Mouse (Mus musculus) lung, postnatal 0 days (tissue): ENCODE measurements at regions not wholly inside any gene's neighbourhood (a gene's known extent, or its start where the extent isn't known, plus 50 kb on each side); places are given as distances from the start of the nearest gene placed in this dataset.
"Not testable (repeated sequence)": the region's sequence is repeated elsewhere in the genome, so short reads cannot be mapped to it uniquely, and the experiment has no call there.

Source experiments
- ATAC-seq: fragments of 200-750 bp; cut with Nextera tagmentation; 2 replicates; pipeline ENCODE4 v1.8.0; 2017; ENCODE audit warnings: moderate library complexity
- DNase-seq: peaks from one replicate; pipeline ENCODE4 v3.0.0-alpha.2; 2016; ENCODE audit warnings: low spot score
- H3K27ac ChIP-seq: fragments of 300-500 bp; sonication (generic); 2 replicates; pipeline ENCODE4 v1.5.1; 2014; ENCODE audit warnings: antibody characterized with exemption, mild to moderate bottlenecking, low read length, mixed read lengths
- H3K27me3 ChIP-seq: fragments of 300-500 bp; sonication (generic); replicated peaks from 2 replicates; pipeline ENCODE4 v1.6.1; 2014; ENCODE audit warnings: low read length, mixed read lengths; ENCODE audit not compliant: insufficient read depth
- H3K36me3 ChIP-seq: fragments of 300-500 bp; sonication (generic); 2 replicates; pipeline ENCODE4 v1.6.1; 2014; ENCODE audit warnings: low read length, mixed read lengths; ENCODE audit not compliant: insufficient read depth
- H3K4me1 ChIP-seq: fragments of 300-500 bp; sonication (generic); 2 replicates; pipeline ENCODE4 v1.6.1; 2014; ENCODE audit warnings: antibody characterized with exemption, low read depth, low read length, mixed read lengths; ENCODE audit not compliant: insufficient read depth
- H3K4me2 ChIP-seq: fragments of 300-500 bp; sonication (generic); replicated peaks from 2 replicates; pipeline ENCODE4 v1.6.1; 2014; ENCODE audit warnings: low read depth, mild to moderate bottlenecking, low read length, moderate library complexity, mixed read lengths
- H3K4me3 ChIP-seq: fragments of 300-500 bp; sonication (generic); 2 replicates; pipeline ENCODE4 v1.5.1; 2014; ENCODE audit warnings: low read depth, low read length
- H3K9ac ChIP-seq: fragments of 300-500 bp; sonication (generic); replicated peaks from 2 replicates; pipeline ENCODE4 v1.6.1; 2014; ENCODE audit warnings: low read depth, mild to moderate bottlenecking
- H3K9me3 ChIP-seq: fragments of 300-500 bp; sonication (generic); 2 replicates; pipeline ENCODE4 v1.6.1; 2016; ENCODE audit warnings: low read length, mixed read lengths
- CTCF ChIP-seq: IDR thresholded peaks from 2 replicates; pipeline ENCODE4 v1.5.1; 2016; ENCODE audit warnings: antibody characterized with exemption, mild to moderate bottlenecking
- EP300 ChIP-seq: IDR thresholded peaks from 2 replicates; pipeline ENCODE4 v1.6.1; 2016; ENCODE audit warnings: antibody characterized with exemption, mild to moderate bottlenecking, control low read depth
- whole genome bisulfite sequencing: fragments of 180-500 bp; shearing (Covaris S2); extraction: QIAGEN DNeasy Blood & Tissue Kit; methylation state at CpG from one replicate; pipeline ENCODE4 v1.1.7; 2014; 5-methylcytosine and 5-hydroxymethylcytosine counted together

DNA sequence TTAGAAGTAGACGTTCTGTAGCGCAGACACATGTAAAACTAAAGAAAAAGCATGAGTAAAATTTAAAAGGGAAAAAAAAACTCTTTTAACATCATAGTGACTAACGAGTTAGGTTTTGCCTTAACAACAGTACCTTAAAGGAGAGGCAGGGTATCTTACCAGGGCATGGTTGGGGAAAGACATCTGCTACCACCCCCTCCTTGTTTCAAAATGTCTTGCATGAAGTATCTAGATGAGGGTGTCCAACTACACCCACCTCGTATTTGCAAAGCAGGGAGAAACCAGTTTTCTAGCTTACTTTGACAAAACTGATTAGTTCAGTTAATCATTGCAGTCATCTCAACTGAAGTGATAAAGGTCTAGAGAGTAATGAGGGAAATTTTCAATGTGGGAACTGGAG is 307.5 kb downstream of the Rapgef2 start:
- DNase-seq (no peak), ATAC-seq (no peak)
- no peak overlapping the region for H3K4me3 ChIP-seq
- no peaks in the 10 kb centered on the region for H3K9me3 ChIP-seq
- no peak overlapping the region for H3K27ac ChIP-seq
- H3K4me2 ChIP-seq = no peak overlapping the region
- H3K36me3 ChIP-seq = no peaks in the 10 kb centered on the region
- TF ChIP-seq CTCF (no peak), EP300 (no peak)
- no peaks in the 10 kb centered on the region for H3K27me3 ChIP-seq
- no peaks in the 10 kb centered on the region for H3K4me1 ChIP-seq
- no peak overlapping the region for H3K9ac ChIP-seq
- WGBS = 69% methylated on average over 4 of the region's 4 CpGs

DNA sequence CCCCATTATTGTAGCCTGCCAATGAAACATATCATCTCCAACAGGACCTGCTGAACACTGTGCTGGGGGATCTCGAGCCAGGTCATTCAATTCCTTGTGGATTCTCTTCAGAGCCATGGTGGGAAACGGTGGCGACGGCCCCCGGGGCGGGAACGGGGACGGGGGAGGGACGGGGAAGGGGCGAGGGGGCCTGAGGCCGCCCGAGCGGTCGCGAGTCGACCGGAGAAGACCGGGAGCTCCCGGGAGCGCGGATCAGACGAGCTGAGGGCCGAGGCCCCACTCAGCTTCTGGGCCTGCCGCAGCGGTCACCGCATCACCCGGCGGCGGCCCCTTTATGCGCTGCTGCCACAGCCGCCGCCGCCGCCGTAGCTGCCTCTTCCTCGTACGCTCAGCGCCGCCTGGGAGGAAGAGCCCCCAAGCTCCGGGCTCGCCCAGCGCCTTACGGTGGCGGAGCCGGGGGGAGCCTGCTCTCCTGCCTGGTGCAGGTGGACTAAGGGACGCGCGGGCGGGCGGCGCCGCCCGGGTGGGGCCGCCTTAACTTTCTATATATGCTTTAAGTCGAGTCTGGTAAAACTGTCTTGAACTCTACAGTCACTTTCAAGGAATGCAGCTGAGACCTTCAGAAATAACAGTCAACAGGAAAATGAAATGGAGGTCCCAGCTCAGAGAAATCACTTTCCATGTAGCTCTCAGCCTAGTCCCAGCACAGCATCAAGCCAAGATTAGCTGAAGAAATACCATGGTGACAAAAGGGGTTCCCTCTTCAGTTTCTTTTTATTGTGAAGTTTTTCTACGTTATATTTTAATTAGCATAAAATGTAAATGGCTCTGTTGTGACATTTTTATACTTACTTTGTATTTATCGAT is 319.4 kb downstream of the Rapgef2 start:
- Histone ChIP-seq H3K9ac (peak overlapping the region; percentile 20; the same call in 1 of the 2 replicates), H3K4me2 (peak overlapping the region; percentile 66), H3K4me3 (peak overlapping the region; percentile 31)
- DNase-seq, H3K36me3 ChIP-seq, H3K27ac ChIP-seq, H3K9me3 ChIP-seq, H3K4me1 ChIP-seq, H3K27me3 ChIP-seq: not testable (repeated sequence)
- WGBS = 8% methylated on average over 19 of the region's 57 CpGs
- peak; percentile 87 for ATAC-seq

DNA sequence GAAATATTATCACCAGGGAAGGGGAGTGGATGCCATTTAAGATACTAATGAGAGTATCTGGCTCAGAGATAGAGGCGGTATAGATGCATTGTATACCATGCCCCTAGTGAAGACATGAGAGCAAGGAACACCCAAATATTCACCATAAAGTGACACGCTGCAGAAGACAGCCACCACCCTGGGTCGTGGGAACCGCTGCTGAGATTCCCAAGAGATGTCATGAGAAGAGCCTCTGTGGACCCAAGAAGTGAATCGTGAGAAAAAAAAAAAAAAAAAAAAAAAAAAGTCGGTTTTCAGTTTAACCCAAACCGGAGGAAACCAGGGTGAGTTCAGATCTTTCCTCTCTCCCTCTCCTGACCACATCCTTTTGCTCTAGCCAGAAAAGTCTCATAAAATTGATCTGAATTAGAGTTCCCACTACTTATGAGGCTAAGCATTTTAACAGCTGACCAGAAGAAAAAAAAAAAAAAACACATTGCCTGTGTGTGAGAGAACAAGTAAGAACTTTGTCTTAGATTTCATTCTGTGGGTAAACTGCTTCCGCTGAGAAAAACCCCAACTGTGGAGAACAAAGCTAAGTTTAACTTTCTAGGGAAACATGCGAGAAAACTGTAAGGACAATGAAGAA is 322.0 kb downstream of the Rapgef2 start:
- no peak overlapping the region for H3K4me2 ChIP-seq
- no peaks in the 10 kb centered on the region for H3K4me1 ChIP-seq
- 71% methylated on average over 8 of the region's 9 CpGs for WGBS

DNA sequence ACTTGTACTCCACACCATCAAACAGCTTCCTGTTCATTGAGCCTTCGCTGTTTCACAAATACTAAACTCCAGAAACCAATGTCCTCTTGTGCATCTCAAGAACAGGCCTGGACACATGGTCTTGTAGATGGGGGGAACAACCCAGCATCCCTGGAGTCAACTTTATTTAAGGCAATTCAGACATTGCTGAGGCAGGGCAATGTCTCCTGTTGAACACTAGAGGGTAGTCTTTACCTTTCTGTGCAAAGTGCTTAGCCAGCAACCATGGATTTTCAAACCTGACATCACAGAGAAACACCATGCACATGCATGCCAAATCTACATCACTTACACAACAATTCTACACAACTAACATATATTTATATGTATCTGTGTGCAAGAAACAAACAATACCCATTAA is 327.5 kb downstream of the Rapgef2 start:
- TF ChIP-seq EP300 (no peak; the same call in 1 of the 2 replicates), CTCF (peak; percentile 97)
- no peak overlapping the region for H3K27ac ChIP-seq
- H3K9me3 ChIP-seq = no peaks in the 10 kb centered on the region
- no peaks in the 10 kb centered on the region for H3K27me3 ChIP-seq
- DNase-seq (peak; percentile 73), ATAC-seq (peak; percentile 56; the same call in 1 of the 2 replicates)
- H3K4me3 ChIP-seq = no peak overlapping the region
- no peaks in the 10 kb centered on the region for H3K36me3 ChIP-seq
- no peaks in the 10 kb centered on the region for H3K4me1 ChIP-seq
- no peak overlapping the region for H3K4me2 ChIP-seq
- H3K9ac ChIP-seq = no peak overlapping the region
- WGBS = 26% methylated on average over 1 of the region's 1 CpGs

More for the DNA sequence above, 322.0 kb downstream of the Rapgef2 start:
- no peak overlapping the region for H3K27ac ChIP-seq
- no peak for DNase-seq
- no peaks in the 10 kb centered on the region for H3K36me3 ChIP-seq
- no peaks in the 10 kb centered on the region for H3K9me3 ChIP-seq
- no peak overlapping the region for H3K9ac ChIP-seq
- TF ChIP-seq CTCF = no peak
- no peak for TF ChIP-seq EP300
- H3K4me3 ChIP-seq = no peak overlapping the region
- H3K27me3 ChIP-seq = no peaks in the 10 kb centered on the region
- no peak; the same call in 1 of the 2 replicates for ATAC-seq

DNA sequence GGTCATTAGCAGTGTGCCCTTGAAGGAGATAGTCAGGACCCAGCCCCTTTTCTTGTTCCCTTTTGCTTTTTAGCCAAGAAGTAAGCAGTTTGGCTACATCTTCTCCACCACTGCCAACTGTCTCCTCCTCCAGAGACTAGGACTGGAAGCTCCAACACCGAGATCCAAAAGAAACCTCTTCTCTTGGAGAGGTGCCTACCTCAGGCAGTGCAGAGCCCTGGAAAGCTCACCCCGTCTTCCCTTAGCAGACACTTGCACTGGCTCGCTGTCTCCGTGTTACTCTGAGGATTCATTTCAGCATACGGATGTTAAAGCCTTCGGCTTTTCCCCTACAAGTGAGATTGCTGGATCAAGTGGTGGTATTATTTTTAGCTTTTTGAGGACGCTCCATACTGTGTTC is 331.0 kb downstream of the Rapgef2 start:
- Histone ChIP-seq H3K9ac (no peak overlapping the region), H3K27me3 (no peaks in the 10 kb centered on the region), H3K4me1 (no peaks in the 10 kb centered on the region), H3K4me3 (no peak overlapping the region), H3K27ac (no peak overlapping the region), H3K36me3 (no peaks in the 10 kb centered on the region), H3K4me2 (no peak overlapping the region), H3K9me3 (no peaks in the 10 kb centered on the region)
- no peak for ATAC-seq
- DNase-seq = no peak
- 76% methylated on average over 7 of the region's 7 CpGs for WGBS
- TF ChIP-seq EP300 (no peak), CTCF (no peak)

DNA sequence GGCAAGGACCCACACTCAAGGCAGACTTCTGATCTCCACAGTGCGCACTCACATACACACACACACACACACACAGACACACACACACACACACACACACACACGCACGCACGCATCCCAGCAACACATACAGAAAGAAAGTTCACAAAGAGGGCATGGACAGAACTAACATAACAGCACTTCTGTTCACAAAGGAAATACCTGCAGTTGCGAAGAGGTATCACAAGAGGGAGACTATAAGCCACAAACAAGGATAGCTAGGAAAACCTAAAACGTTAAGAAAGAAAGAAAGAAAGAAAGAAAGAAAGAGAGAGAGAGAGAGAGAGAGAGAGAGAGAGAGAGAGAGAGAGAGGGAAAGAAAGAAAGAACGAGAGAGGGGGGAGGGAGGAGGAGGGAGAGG is 336.9 kb downstream of the Rapgef2 start:
- TF ChIP-seq CTCF = peak; percentile 41
- WGBS = 61% methylated on average over 6 of the region's 7 CpGs
- H3K4me3 ChIP-seq, H3K27ac ChIP-seq, H3K9me3 ChIP-seq, H3K4me2 ChIP-seq, H3K36me3 ChIP-seq, ATAC-seq, H3K9ac ChIP-seq, H3K4me1 ChIP-seq, DNase-seq, H3K27me3 ChIP-seq: not testable (repeated sequence)
